Mouse (Mus musculus) liver, embryonic 11.5 days (tissue): ENCODE measurements around the gene Xlr3b. TPM values are rescaled to one million over a fixed set of nuclear protein-coding genes. Genes with fewer than 3 reads are reported as not detected.
"Not testable (repeated sequence)": the region's sequence is repeated elsewhere in the genome, so short reads cannot be mapped to it uniquely, and the experiment has no call there.

ENCODE experiments used
- ATAC-seq: fragments of 200-750 bp; cut with Nextera tagmentation; replicated peaks from 2 replicates; pipeline ENCODE4 v1.8.0; 2017; ENCODE audit warnings: moderate number of reproducible peaks, mild to moderate bottlenecking, moderate TSS enrichment, moderate library complexity; ENCODE audit not compliant: low FRiP score
- DNase-seq: peaks from one replicate; pipeline ENCODE4 v3.0.0-alpha.2; 2017; ENCODE audit warnings: low spot score
- H3K27ac ChIP-seq: fragments of 300-500 bp; sonication (generic); 2 replicates; pipeline ENCODE4 v1.5.1; 2014; ENCODE audit warnings: mild to moderate bottlenecking, low read depth, low read length, control low read depth
- H3K27me3 ChIP-seq: fragments of 300-500 bp; sonication (generic); replicated peaks from 2 replicates; pipeline ENCODE4 v1.6.1; 2014; ENCODE audit warnings: low read length, mixed read lengths; ENCODE audit not compliant: control insufficient read depth, insufficient read depth
- H3K36me3 ChIP-seq: fragments of 300-500 bp; sonication (generic); 2 replicates; pipeline ENCODE4 v1.6.1; 2014; ENCODE audit warnings: mild to moderate bottlenecking, low read length, moderate library complexity, mixed read lengths; ENCODE audit not compliant: control insufficient read depth, insufficient read depth
- H3K4me1 ChIP-seq: fragments of 300-500 bp; sonication (generic); replicated peaks from 2 replicates; pipeline ENCODE4 v1.6.1; 2014; ENCODE audit warnings: low read length, mixed read lengths; ENCODE audit not compliant: control insufficient read depth, insufficient read depth
- H3K4me2 ChIP-seq: fragments of 300-500 bp; sonication (generic); 2 replicates; pipeline ENCODE4 v1.6.1; 2014; ENCODE audit warnings: mild to moderate bottlenecking, control low read depth, moderate library complexity
- H3K4me3 ChIP-seq: fragments of 300-500 bp; sonication (generic); 2 replicates; pipeline ENCODE4 v1.5.1; 2014; ENCODE audit warnings: low read depth, low read length, control low read depth
- H3K9ac ChIP-seq: fragments of 300-500 bp; sonication (generic); 2 replicates; pipeline ENCODE4 v1.6.1; 2014; ENCODE audit warnings: low read depth, low read length, control low read depth
- H3K9me3 ChIP-seq: fragments of 300-500 bp; sonication (generic); 2 replicates; pipeline ENCODE4 v1.6.1; 2016; ENCODE audit warnings: low read length, inconsistent platforms, mixed read lengths; ENCODE audit not compliant: control insufficient read depth
- WGBS: fragments of 180-500 bp; shearing (Covaris S2); extraction: QIAGEN DNeasy Blood & Tissue Kit; methylation state at CpG from one replicate; pipeline ENCODE4 v1.1.7; 2014; 5-methylcytosine and 5-hydroxymethylcytosine counted together
- polyA plus RNA-seq: library from polyadenylated mRNA; unstranded; fragments of >200 nt; fragmentation: Nextera tagmentation; extraction: Ambion mirVana; gene quantifications from 2 replicates; pipeline ENCODE4 v1.2.1, GENCODE M21; 2014

Gene Xlr3b
- polyA plus RNA-seq, 1 experiment from 2014 or later = 8.1 TPM

DNA sequence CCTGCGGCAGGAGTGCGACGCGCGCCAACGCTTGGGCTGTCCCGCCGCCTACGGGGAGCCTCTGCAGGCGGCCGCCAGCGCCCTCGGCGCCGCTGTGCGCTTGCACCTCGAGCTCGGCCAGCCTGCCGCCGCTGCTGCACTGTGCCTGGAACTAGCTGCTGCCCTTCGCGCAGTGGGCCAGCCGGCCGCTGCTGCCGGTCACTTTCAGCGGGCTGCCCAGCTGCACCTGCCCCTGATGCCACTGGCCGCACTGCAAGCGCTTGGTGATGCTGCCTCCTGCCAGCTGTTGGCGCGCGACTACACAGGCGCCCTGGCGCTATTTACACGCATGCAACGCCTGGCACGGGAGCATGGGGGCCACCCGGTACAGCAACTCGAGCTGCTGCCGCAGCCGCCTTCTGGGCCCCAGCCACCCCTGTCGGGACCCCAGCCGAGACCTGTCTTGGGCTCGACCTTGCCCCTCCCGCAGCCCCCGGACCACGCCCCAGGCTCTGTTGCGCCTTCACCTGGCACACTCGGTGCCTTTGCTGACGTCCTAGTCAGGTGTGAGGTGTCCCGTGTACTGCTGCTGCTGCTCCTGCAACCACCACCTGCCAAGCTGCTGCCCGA, 36.7 kb downstream of the Xlr3b start:
- DNase-seq (peak; percentile 41), ATAC-seq (peak; percentile 72)
- WGBS = 9% methylated on average over 51 of the region's 51 CpGs
- Histone ChIP-seq H3K27ac (peak overlapping the region; percentile 48), H3K9me3 (no peaks in the 10 kb centered on the region), H3K27me3 (peaks cover 9% of the 10 kb centered on the region), H3K36me3 (no peaks in the 10 kb centered on the region), H3K9ac (peak overlapping the region; percentile 72), H3K4me2 (peak overlapping the region; percentile 90), H3K4me3 (peak overlapping the region; percentile 66), H3K4me1 (peaks cover 3% of the 10 kb centered on the region; the same call in 1 of the 2 replicates)

- DNase-seq = no peak
- H3K4me3 ChIP-seq = peak overlapping the region; percentile 66
- WGBS = 32% methylated on average over 3 of the region's 3 CpGs
- H3K27me3 ChIP-seq = peaks cover 9% of the 10 kb centered on the region
- no peak for ATAC-seq
- no peaks in the 10 kb centered on the region for H3K36me3 ChIP-seq
- H3K27ac ChIP-seq = no peak overlapping the region
- H3K9ac ChIP-seq = no peak overlapping the region
- H3K9me3 ChIP-seq = no peaks in the 10 kb centered on the region
- H3K4me1 ChIP-seq = peaks cover 3% of the 10 kb centered on the region; the same call in 1 of the 2 replicates
- peak overlapping the region; percentile 90 for H3K4me2 ChIP-seq
These were observed 37.3 kb downstream of the Xlr3b start for GRCm38 (mm10) chrX:73229288-73229687.

- not testable (repeated sequence) for H3K4me3 ChIP-seq, H3K4me2 ChIP-seq, H3K36me3 ChIP-seq, H3K9ac ChIP-seq, H3K27me3 ChIP-seq, H3K4me1 ChIP-seq, ATAC-seq, H3K9me3 ChIP-seq, DNase-seq, H3K27ac ChIP-seq
- WGBS = 73% methylated on average over 11 of the region's 14 CpGs
These were observed 50.9 kb downstream of the Xlr3b start, which contains the start of gene Xlr4c for GRCm38 (mm10) chrX:73242821-73243325. Gene Xlr4c (minus strand): TSS chrX:73243130.

Other genes with a start within 250 kb of the Xlr3b start
- 2.0 and 2.4 TPM in 2 replicates for gene Zfp185, start 204.9 kb upstream of the Xlr3b start, polyA plus RNA-seq
- gene Pnma5, start 155.1 kb upstream of the Xlr3b start, polyA plus RNA-seq = not detected in 2 replicates
- not detected in 2 replicates for gene Pnma3, start 127.4 kb upstream of the Xlr3b start, polyA plus RNA-seq
- 1.2 and 1.9 TPM in 2 replicates for gene Xlr4a, start 109.7 kb upstream of the Xlr3b start, polyA plus RNA-seq
- gene Xlr3a, start 95.1 kb upstream of the Xlr3b start, polyA plus RNA-seq = 4.3 and 4.5 TPM in 2 replicates
- gene Gm14685, start 75.2 kb upstream of the Xlr3b start, polyA plus RNA-seq = 0.13 TPM in 1 of 2 replicates, not detected in the other
- not detected in 2 replicates for gene Xlr5b, start 43.4 kb upstream of the Xlr3b start, polyA plus RNA-seq
- not detected in 2 replicates for gene DXBay18, start 42.8 kb upstream of the Xlr3b start, polyA plus RNA-seq
- gene Spin2d, start 15.2 kb upstream of the Xlr3b start, polyA plus RNA-seq = not detected in 2 replicates
- 3.3 and 3.8 TPM in 2 replicates for gene Xlr4b, start 22.1 kb downstream of the Xlr3b start, polyA plus RNA-seq
- gene F8a, start 36.1 kb downstream of the Xlr3b start, polyA plus RNA-seq = 6.2 and 6.5 TPM in 2 replicates
- 0.53 and 1.2 TPM in 2 replicates for gene Xlr4c, start 50.9 kb downstream of the Xlr3b start, polyA plus RNA-seq
- not detected in 2 replicates for gene Xlr3c, start 73.2 kb downstream of the Xlr3b start, polyA plus RNA-seq
- gene Xlr5a, start 100.8 kb downstream of the Xlr3b start, polyA plus RNA-seq = not detected in 2 replicates
- gene Xlr5c, start 100.8 kb downstream of the Xlr3b start, polyA plus RNA-seq = not detected in 2 replicates
- not detected in 2 replicates for gene Gm45015, start 144.6 kb downstream of the Xlr3b start, polyA plus RNA-seq
- 8.4 TPM in 2 replicates for gene Zfp275, start 150.4 kb downstream of the Xlr3b start, polyA plus RNA-seq
- not detected in 2 replicates for gene Gm18336, start 206.5 kb downstream of the Xlr3b start, polyA plus RNA-seq
- gene Zfp92, start 218.9 kb downstream of the Xlr3b start, polyA plus RNA-seq = 0.06 TPM in 1 of 2 replicates, not detected in the other
- gene Trex2, start 243.1 kb downstream of the Xlr3b start, polyA plus RNA-seq = not detected in 2 replicates